Mouse (Mus musculus) midbrain, embryonic 16.5 days (tissue): Measurements from ENCODE around the gene Sacs. TPM values are rescaled to one million over a fixed set of nuclear protein-coding genes. Genes with fewer than 3 reads are reported as not detected.

Source experiments
- ATAC-seq: fragments of 200-750 bp; cut with Nextera tagmentation; 2 replicates; pipeline ENCODE4 v1.8.0; 2017; ENCODE audit warnings: moderate TSS enrichment
- H3K27ac ChIP-seq: fragments of 300-500 bp; sonication (generic); 2 replicates; pipeline ENCODE4 v1.5.1; 2014; ENCODE audit warnings: mild to moderate bottlenecking, low read length, mixed read lengths
- H3K27me3 ChIP-seq: fragments of 300-500 bp; sonication (generic); 2 replicates; pipeline ENCODE4 v1.6.1; 2014; ENCODE audit warnings: low read depth, low read length, mixed read lengths; ENCODE audit not compliant: control insufficient read depth, insufficient read depth
- H3K36me3 ChIP-seq: fragments of 300-500 bp; sonication (generic); 2 replicates; pipeline ENCODE4 v1.6.1; 2014; ENCODE audit warnings: mild to moderate bottlenecking, low read length, moderate library complexity, mixed read lengths; ENCODE audit not compliant: control insufficient read depth, insufficient read depth
- H3K4me1 ChIP-seq: fragments of 300-500 bp; sonication (generic); 2 replicates; pipeline ENCODE4 v1.6.1; 2014; ENCODE audit warnings: mild to moderate bottlenecking, low read length, mixed read lengths; ENCODE audit not compliant: control insufficient read depth, insufficient read depth
- H3K4me2 ChIP-seq: fragments of 300-500 bp; sonication (generic); 2 replicates; pipeline ENCODE4 v1.6.1; 2014; ENCODE audit warnings: mild to moderate bottlenecking, low read length, mixed read lengths
- H3K4me3 ChIP-seq: fragments of 300-500 bp; sonication (generic); 2 replicates; pipeline ENCODE4 v1.5.1; 2014; ENCODE audit warnings: low read depth, mild to moderate bottlenecking, low read length, moderate library complexity, mixed read lengths
- H3K9ac ChIP-seq: fragments of 300-500 bp; sonication (generic); 2 replicates; pipeline ENCODE4 v1.6.1; 2014; ENCODE audit warnings: low read depth, low read length, mixed read lengths
- H3K9me3 ChIP-seq: fragments of 300-500 bp; sonication (generic); replicated peaks from 2 replicates; pipeline ENCODE4 v1.6.1; 2014; ENCODE audit warnings: mild to moderate bottlenecking, low read length, mixed read lengths; ENCODE audit not compliant: control insufficient read depth, poor library complexity, severe bottlenecking
- WGBS: fragments of 180-500 bp; shearing (Covaris S2); extraction: QIAGEN DNeasy Blood & Tissue Kit; methylation state at CpG from one replicate; pipeline ENCODE4 v1.1.7; 2014; 5-methylcytosine and 5-hydroxymethylcytosine counted together
- polyA plus RNA-seq: library from polyadenylated mRNA; unstranded; fragments of >200 nt; fragmentation: Nextera tagmentation; extraction: Ambion mirVana; gene quantifications from 2 replicates; pipeline ENCODE4 v1.2.1, GENCODE M21; 2015

Gene Sacs
- polyA plus RNA-seq, 1 experiment from 2014 or later = 7.0 TPM

DNA sequence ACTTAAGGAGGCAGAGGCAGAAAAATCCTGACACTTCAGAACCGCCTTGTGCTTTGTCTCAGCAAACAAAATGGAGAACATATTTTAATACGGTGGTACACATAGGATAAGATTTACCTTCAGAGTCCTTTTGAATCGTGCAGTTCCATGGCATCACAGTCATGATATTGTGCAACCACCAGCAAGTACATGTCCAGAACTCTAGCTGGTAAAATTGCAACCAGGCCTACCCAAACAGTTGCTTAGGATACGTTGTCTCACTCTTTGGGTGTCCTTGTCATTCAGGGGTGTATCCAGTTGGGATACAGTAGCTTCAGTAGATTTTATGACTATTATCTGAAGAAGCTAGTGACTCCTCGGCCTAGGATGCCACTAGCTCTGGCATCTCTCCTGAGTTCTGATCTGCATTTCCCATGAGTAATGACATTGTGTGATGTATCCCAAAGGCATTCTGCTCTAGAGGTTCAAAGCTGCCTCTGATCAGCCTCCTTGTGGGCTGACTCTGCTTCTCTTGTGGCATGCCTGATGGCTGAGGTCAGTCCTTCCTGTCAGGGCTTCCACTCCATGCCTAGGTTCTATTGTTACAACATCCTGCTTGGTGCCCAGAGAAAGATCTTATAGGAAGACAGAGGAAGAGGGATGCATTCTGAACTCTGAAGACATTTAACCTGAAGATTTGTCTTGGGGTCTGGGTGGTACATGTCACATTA lies 33.2 kb downstream of the Sacs start:
- peaks cover 26% of the 10 kb centered on the region for H3K4me1 ChIP-seq
- H3K27ac ChIP-seq = no peak overlapping the region
- no peak overlapping the region for H3K4me2 ChIP-seq
- no peak overlapping the region for H3K4me3 ChIP-seq
- no peak for ATAC-seq
- H3K27me3 ChIP-seq = no peaks in the 10 kb centered on the region
- no peaks in the 10 kb centered on the region for H3K9me3 ChIP-seq
- 89% methylated on average over 5 of the region's 5 CpGs for WGBS
- H3K9ac ChIP-seq = no peak overlapping the region
- no peaks in the 10 kb centered on the region for H3K36me3 ChIP-seq

DNA sequence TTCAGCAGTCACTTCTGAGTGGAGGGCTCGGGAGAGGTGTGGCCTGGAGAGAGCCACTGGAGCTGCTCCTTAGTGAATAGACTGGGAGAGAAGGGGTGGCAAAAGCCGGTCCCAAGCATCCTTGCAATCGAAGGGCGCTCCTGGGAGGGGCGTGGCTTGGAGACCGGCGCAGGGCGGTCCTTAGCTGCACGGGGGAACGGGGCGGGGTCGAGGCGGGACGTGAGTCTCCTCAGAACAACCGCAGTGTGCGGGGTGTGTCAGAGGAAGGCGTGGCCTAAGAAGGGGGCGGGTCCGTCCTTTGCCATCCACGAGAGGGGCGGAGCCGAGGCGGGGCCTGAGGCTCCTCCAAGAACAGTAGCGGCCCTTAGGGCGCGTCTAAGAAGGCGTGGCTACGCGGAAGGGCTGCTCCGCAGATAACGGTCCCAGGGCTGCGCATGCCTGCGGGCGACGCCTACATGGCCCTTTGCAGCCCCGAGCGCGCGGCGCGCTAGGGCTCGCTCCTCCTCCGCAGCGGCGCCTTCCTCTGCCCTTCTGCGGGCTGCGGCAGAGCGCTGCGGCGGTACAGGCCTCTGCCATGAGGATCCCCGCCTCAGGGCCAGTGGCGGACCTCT lies 34.4 kb downstream of the Sacs start:
- Histone ChIP-seq H3K36me3 (no peaks in the 10 kb centered on the region), H3K27ac (peak overlapping the region; percentile 95), H3K27me3 (no peaks in the 10 kb centered on the region), H3K4me1 (peaks cover 28% of the 10 kb centered on the region), H3K4me3 (peak overlapping the region; percentile 95), H3K9ac (peak overlapping the region; percentile 94), H3K9me3 (no peaks in the 10 kb centered on the region), H3K4me2 (peak overlapping the region; percentile 72)
- WGBS = under 1% methylated on average over 50 of the region's 52 CpGs
- peak; percentile 98 for ATAC-seq

DNA sequence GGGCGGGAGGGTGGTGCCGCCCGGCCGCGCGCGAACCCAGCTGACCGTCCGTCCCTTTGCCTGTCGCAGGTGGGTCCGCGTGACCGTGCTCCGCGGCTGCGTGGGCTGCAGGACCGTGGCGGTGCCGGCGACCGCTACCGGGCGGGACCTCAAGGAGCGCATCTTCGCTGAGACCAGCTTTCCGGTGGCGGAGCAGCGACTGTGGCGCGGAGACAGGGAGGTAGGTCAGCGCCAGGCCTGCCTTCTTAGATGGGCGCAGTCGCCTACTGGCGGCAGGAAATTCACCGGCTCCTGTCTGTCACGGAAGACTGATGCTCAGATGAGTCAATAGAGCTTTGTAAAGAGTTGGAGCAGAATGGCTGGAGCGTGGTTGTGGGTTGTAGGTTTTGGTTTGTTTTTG lies 35.0 kb downstream of the Sacs start:
- Histone ChIP-seq H3K4me1 (peaks cover 28% of the 10 kb centered on the region), H3K27ac (peak overlapping the region; percentile 95), H3K27me3 (no peaks in the 10 kb centered on the region), H3K9me3 (no peaks in the 10 kb centered on the region), H3K4me2 (peak overlapping the region; percentile 72), H3K4me3 (peak overlapping the region; percentile 95), H3K36me3 (no peaks in the 10 kb centered on the region), H3K9ac (peak overlapping the region; percentile 94)
- ATAC-seq = peak; percentile 62
- WGBS = 0% methylated on average over 35 of the region's 37 CpGs

DNA sequence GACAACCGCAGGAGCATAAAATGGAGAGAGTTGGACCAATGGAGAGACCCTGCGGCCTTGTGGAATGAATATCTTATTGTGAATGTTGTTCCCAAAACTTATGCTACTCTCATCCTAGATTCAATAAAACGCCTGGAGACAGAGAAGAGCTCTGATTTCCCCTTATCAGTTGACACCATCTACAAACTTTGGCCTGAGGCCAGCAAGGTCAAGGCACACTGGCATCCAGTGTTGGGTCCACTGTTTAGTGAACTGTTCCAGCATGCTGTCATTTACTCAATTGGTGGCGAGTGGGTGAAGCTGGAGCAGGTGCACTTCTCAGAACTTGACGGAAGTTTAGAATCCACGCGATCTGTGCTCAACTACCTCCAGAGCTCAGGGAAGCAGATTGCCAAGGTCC lies 53.6 kb downstream of the Sacs start:
- WGBS = 95% methylated on average over 7 of the region's 7 CpGs
- H3K36me3 ChIP-seq = peaks cover 22% of the 10 kb centered on the region

DNA sequence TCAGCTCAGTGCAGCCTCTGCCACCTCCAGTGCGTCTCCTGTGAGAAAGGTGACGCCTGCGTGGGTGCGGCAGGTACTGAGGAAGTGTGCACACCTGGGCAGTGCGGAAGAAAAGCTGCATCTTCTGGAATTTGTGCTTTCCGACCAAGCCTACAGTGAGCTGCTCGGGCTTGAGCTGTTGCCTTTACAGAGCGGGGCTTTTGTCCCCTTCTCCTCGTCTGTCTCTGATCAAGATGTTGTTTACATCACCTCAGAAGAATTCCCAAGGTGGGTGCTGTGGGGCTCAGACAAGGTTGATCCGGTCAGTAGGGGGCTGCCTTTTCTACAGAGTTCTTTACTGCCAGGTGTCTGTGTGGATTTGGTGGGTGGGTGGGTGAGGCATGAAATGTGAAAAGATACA lies 54.1 kb downstream of the Sacs start:
- no peak for ATAC-seq
- Histone ChIP-seq H3K4me2 (no peak overlapping the region), H3K36me3 (peaks cover 21% of the 10 kb centered on the region), H3K27ac (no peak overlapping the region), H3K4me1 (no peaks in the 10 kb centered on the region), H3K9me3 (no peaks in the 10 kb centered on the region), H3K4me3 (no peak overlapping the region), H3K27me3 (no peaks in the 10 kb centered on the region), H3K9ac (no peak overlapping the region)
- WGBS = 84% methylated on average over 10 of the region's 10 CpGs

More for the DNA sequence above, 53.6 kb downstream of the Sacs start:
- Histone ChIP-seq H3K9ac (no peak overlapping the region), H3K4me3 (no peak overlapping the region), H3K4me1 (no peaks in the 10 kb centered on the region), H3K4me2 (no peak overlapping the region), H3K9me3 (no peaks in the 10 kb centered on the region), H3K27me3 (no peaks in the 10 kb centered on the region), H3K27ac (no peak overlapping the region)
- ATAC-seq = no peak

DNA sequence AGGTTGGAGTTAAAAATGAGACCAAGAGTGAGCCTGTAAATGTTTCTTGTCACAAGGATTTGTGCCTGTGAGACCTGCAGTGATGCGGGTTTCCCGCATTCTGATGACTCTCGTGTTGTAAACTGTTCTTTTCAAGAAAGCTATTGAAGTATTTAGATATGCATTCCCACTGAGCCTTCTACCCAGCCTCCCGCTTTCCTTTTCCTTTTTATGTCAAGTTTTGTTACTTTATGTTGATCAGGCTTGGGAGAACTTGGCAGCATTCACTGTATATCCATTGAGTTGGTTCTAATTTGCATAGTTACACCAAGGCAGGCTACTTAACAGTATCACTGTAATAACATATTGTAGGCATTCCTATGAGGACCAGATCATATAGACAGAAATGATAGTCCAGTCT lies 56.2 kb downstream of the Sacs start:
- ATAC-seq = no peak
- 44% methylated on average over 4 of the region's 4 CpGs for WGBS

DNA sequence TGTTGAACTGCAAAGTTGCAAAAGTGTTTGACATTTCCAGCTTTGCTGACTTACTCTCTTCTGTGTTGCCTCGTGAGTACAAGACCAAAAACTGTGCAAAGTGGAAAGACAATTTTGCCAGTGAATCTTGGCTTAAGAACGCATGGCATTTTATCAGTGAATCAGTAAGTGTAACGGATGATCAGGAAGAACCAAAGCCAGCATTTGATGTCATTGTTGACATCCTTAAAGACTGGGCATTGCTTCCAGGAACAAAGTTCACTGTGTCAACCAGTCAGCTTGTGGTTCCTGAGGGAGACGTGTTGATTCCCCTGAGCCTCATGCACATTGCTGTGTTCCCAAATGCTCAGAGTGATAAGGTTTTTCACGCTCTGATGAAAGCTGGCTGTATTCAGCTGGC lies 71.9 kb downstream of the Sacs start:
- 94% methylated on average over 5 of the region's 5 CpGs for WGBS
- Histone ChIP-seq H3K4me1 (no peaks in the 10 kb centered on the region), H3K27ac (no peak overlapping the region), H3K9ac (no peak overlapping the region), H3K9me3 (0 out of 2 replicates have a peak, but pooled peaks cover 2% of the 10 kb centered on the region), H3K4me2 (no peak overlapping the region), H3K36me3 (peaks cover 76% of the 10 kb centered on the region), H3K27me3 (no peaks in the 10 kb centered on the region), H3K4me3 (no peak overlapping the region)
- ATAC-seq = no peak

More for the DNA sequence above, 56.2 kb downstream of the Sacs start:
- H3K4me1 ChIP-seq = no peaks in the 10 kb centered on the region
- H3K27me3 ChIP-seq = no peaks in the 10 kb centered on the region
- H3K9ac ChIP-seq = no peak overlapping the region
- no peaks in the 10 kb centered on the region for H3K9me3 ChIP-seq
- H3K4me3 ChIP-seq = no peak overlapping the region
- peaks cover 21% of the 10 kb centered on the region for H3K36me3 ChIP-seq
- no peak overlapping the region for H3K4me2 ChIP-seq
- H3K27ac ChIP-seq = no peak overlapping the region

DNA sequence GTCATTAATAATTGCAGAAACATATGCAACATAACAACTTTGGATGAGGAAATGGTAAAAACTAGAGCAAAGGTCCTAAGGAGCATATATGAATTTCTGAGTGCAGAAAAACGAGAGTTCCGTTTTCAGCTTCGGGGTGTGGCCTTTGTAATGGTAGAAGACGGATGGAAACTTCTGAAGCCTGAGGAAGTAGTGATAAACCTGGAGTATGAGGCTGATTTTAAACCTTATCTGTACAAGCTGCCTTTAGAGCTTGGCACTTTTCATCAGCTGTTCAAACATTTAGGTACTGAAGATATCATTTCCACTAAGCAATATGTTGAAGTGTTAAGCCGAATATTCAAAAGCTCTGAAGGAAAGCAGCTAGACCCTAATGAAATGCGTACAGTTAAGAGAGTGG lies 73.5 kb downstream of the Sacs start:
- Histone ChIP-seq H3K9me3 (0 out of 2 replicates have a peak, but pooled peaks cover 2% of the 10 kb centered on the region), H3K36me3 (peaks cover 60% of the 10 kb centered on the region), H3K4me1 (no peaks in the 10 kb centered on the region), H3K27me3 (no peaks in the 10 kb centered on the region), H3K9ac (no peak overlapping the region), H3K27ac (no peak overlapping the region), H3K4me3 (no peak overlapping the region), H3K4me2 (no peak overlapping the region)
- 98% methylated on average over 6 of the region's 6 CpGs for WGBS
- no peak for ATAC-seq

DNA sequence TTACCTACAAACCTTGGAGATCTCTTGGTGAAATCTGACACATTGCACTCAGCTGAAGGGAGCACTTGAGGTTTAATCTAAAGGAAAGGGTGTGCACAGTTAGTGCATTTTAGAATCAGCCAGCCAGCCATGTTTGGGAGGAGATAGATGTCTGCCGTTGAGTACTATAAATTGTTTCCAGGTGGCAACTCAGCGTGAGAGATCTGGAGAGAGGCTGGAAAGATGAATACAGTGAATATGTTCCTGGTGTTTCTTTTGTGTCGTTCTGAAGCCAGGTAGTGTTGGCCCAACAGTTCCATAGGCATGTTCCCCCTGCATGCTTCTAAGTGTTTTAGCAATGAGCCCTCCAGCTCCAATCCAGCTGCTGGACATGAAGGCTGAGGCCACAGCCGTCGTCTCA lies 82.9 kb downstream of the Sacs start:
- ATAC-seq = no peak
- Histone ChIP-seq H3K4me2 (no peak overlapping the region), H3K9me3 (no peaks in the 10 kb centered on the region), H3K4me3 (no peak overlapping the region), H3K27me3 (no peaks in the 10 kb centered on the region), H3K36me3 (no peaks in the 10 kb centered on the region), H3K9ac (no peak overlapping the region), H3K4me1 (no peaks in the 10 kb centered on the region; the same call in 1 of the 2 replicates), H3K27ac (no peak overlapping the region)
- WGBS = 93% methylated on average over 5 of the region's 5 CpGs
